Mouse (Mus musculus): ENCODE data around the gene Zg16.

The Zg16 gene

GRCm38 (mm10) chr7:127073221-127073620, 13.9 kb downstream of the Zg16 start:
- DNase-seq (ENCODE audit: low read depth, low spot score), result no peak

- no peak for DNase-seq (ENCODE audit: low read depth, low spot score)
These were observed 16.2 kb downstream of the Zg16 start for GRCm38 (mm10) chr7:127070871-127071413.

- DNase-seq (ENCODE audit: low read depth, low spot score), result no peak
These were observed 20.8 kb downstream of the Zg16 start for GRCm38 (mm10) chr7:127066317-127066716.

- DNase-seq (ENCODE audit: low read depth, low spot score), result no peak
These were observed 21.6 kb downstream of the Zg16 start for GRCm38 (mm10) chr7:127065538-127065937.

- no peak for DNase-seq (ENCODE audit: low read depth, low spot score)
These were observed 32.0 kb downstream of the Zg16 start for GRCm38 (mm10) chr7:127055026-127055585.

- peak; percentile 87 for DNase-seq (ENCODE audit: low read depth, low spot score)
These were observed 45.1 kb downstream of the Zg16 start, which contains the start of gene Kif22 for GRCm38 (mm10) chr7:127041851-127042672. Kif22 (minus strand) TSS chr7:127042471.

- DNase-seq (ENCODE audit: low read depth, low spot score), result no peak
These were observed 55.9 kb downstream of the Zg16 start for GRCm38 (mm10) chr7:127031244-127031643.

- no peak for DNase-seq (ENCODE audit: low read depth, low spot score)
These were observed 57.0 kb downstream of the Zg16 start for GRCm38 (mm10) chr7:127030172-127030571.

GRCm38 (mm10) chr7:127027885-127028284, 59.2 kb downstream of the Zg16 start:
- no peak for DNase-seq (ENCODE audit: low read depth, low spot score)

- DNase-seq (ENCODE audit: low read depth, low spot score), result peak; percentile 99
These were observed 60.0 kb downstream of the Zg16 start, which contains the start of gene Maz for GRCm38 (mm10) chr7:127026984-127027726. Maz (minus strand) TSS chr7:127027037.

- no peak for DNase-seq (ENCODE audit: low read depth, low spot score)
These were observed 60.5 kb downstream of the Zg16 start for GRCm38 (mm10) chr7:127026616-127026983.

GRCm38 (mm10) chr7:127026161-127026600, 60.9 kb downstream of the Zg16 start:
- peak; percentile 64 for DNase-seq (ENCODE audit: low read depth, low spot score)

- DNase-seq (ENCODE audit: low read depth, low spot score), result no peak
These were observed 61.5 kb downstream of the Zg16 start for GRCm38 (mm10) chr7:127025556-127026160.

- peak; percentile 78 for DNase-seq (ENCODE audit: low read depth, low spot score)
These were observed 62.2 kb downstream of the Zg16 start for GRCm38 (mm10) chr7:127024755-127025555.

GRCm38 (mm10) chr7:127023896-127024690, 63.0 kb downstream of the Zg16 start:
- no peak for DNase-seq (ENCODE audit: low read depth, low spot score)

GRCm38 (mm10) chr7:127023272-127023691, 63.8 kb downstream of the Zg16 start:
- DNase-seq (ENCODE audit: low read depth, low spot score), result no peak

- no peak for DNase-seq (ENCODE audit: low read depth, low spot score)
These were observed 64.4 kb downstream of the Zg16 start for GRCm38 (mm10) chr7:127022528-127023271.

- peak; percentile 26 for DNase-seq (ENCODE audit: low read depth, low spot score)
These were observed 65.3 kb downstream of the Zg16 start for GRCm38 (mm10) chr7:127021563-127022527.

Data from forelimb bud, embryonic 11.5 days (tissue).